Mouse (Mus musculus) heart, postnatal 14 days (tissue): ENCODE data around the gene Gal3st3. TPM values are rescaled to one million over a fixed set of nuclear protein-coding genes. Genes with fewer than 3 reads are reported as not detected.
"Not testable (repeated sequence)": the region's sequence is repeated elsewhere in the genome, so short reads cannot be mapped to it uniquely, and the experiment has no call there.

ENCODE experiments used
- DNase-seq, 2 experiments: peaks; one replicate each; pipeline ENCODE4 v3.0.0; 2021 to 2022
- intact Hi-C: fragments of 180-260 bp; cut with DNase I; formaldehyde crosslinking; loops from one replicate; pipeline ENCODE4 v1.15.1; 2025
- total RNA-seq, 2 experiments: library from RNA; stranded (reverse); gene quantifications; 2 replicates each; pipeline ENCODE4 v1.2.3; 2021

Gene Gal3st3
- total RNA-seq, 2 experiments from 2014 or later, result 20.0 to 23.8 TPM

DNA sequence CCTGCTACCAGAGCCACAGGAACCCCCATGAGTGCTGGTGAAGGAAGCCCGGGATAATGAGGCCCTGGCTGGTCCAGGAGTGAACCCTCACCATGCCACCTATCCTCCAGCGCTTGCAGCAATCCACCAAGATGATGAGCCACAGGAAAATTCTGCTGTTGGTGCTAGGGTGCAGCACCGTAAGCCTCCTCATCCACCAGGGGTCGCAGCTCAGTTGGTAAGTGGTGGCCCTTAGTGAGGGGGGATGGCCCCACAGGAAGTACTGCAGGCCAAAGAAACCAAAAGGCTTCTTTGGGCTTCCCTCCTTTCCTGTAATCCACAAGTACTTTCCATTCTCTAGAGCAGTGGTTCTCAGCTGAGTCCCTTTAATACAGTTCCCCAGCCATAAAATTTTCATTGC is 4.3 kb downstream of the Gal3st3 start:
- DNase-seq, result peak; percentile 61 to 76
- intact Hi-C loops, result loop anchor here (5.0 kb wide), 1 partner anchor 45 kb away; the partner anchor contains the start of gene Cst6

DNA sequence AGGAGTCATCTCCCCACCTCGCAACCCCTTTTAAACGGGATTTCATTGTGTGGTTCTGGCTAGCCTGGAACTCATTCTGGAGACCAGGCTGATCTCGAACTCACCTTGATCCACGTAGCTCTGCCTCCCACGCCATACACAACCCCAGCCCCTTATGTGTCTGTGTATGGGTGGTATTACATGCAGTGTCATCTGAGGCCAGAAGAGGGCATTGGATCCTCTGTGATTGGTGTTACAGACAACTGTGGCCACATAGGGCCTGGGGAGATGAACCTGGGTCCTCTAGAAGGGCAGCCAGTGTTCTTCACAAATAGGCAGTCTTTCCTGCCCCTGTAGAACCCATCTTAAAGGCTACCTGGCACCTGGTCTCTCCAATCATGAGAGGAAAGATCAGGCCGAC is 8.1 kb downstream of the Gal3st3 start:
- intact Hi-C loops, result no loop called here
- DNase-seq, result no peak

DNA sequence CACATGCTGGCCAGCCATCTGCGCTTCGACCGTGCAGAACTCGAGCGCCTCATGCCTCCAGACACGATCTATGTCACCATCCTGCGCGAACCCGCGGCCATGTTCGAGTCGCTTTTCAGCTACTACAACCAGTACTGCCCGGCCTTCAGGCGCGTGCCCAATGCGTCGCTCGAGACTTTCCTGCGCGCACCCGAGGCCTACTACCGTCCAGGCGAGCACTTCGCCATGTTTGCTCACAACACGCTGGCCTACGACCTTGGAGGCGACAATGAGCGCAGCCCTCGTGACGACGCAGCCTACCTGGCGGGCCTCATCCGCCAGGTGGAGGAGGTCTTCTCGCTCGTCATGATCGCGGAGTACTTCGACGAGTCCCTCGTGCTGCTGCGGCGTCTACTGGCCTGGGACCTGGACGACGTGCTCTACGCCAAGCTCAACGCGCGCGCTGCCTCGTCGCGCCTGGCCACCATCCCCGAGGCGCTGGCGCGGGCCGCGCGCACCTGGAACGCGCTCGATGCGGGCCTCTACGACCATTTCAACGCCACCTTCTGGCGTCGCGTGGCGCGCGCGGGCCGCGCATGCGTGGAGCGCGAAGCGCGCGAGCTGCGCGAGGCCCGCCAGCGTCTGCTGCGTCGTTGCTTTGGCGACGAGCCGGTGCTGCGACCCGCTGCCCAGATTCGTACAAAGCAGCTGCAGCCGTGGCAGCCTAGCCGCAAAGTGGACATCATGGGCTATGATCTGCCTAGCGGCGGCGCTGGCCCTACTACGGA is 9.0 kb downstream of the Gal3st3 start:
- DNase-seq, result peak; percentile 38 to 39
- intact Hi-C loops, result no loop called here

DNA sequence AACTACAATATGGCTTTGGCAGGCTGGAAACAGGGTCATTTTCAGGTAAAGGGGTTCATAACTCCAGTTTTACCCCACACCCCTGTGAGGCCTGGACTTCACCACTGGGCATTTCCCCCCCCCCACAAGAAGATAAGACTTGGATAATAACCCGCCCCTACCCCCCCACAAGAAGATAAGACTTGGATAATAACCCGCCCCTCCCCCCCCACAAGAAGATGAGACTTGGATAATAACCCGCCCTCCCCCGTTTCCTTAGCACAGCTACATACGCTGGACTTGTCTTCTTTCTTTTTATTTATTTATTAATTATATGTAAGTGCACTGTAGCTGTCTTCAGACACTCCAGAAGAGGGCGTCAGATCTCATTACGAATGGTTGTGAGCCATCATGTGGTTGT is 10.9 kb downstream of the Gal3st3 start:
- DNase-seq, result no peak
- intact Hi-C loops, result no loop called here

DNA sequence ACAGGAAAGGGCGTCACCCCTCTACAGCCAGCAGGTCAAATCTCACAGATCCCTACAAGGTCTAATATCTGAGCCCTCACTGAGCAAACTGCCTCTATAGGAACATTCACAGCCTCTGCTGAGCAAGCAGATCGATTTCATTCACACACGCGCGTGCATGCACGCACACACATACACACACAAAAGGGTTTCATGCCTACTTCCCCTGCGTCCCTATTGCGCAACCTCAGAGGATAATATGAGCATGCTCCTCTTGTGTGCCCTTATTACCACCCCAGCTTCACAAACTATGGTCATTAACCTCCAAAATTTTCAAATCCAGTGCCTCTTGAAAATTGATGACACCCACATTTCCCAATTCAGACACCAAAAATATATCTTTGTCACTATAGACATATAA is 15.1 kb downstream of the Gal3st3 start:
- intact Hi-C loops, result no loop called here
- no peak for DNase-seq

DNA sequence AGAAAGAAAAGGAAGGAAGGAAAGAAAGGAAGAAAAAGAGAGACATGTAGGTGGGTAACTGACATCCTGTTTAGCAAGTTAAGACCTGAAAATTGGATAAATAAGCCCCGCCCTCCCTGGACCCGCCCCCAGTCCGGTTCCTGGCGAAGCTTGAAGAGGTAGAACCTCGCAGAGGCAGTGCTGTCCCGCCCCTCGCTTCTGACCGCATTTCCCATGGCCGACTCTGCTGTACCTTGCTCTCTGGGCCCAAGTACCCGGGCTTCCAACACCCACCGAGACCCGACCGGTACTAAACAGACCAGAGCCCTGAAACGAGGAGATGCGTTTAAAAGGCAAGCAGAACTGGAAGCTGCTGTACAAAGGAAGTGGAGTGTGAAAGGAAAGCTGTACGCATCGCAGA is 25.7 kb downstream of the Gal3st3 start:
- no peak for DNase-seq
- intact Hi-C loops, result no loop called here

DNA sequence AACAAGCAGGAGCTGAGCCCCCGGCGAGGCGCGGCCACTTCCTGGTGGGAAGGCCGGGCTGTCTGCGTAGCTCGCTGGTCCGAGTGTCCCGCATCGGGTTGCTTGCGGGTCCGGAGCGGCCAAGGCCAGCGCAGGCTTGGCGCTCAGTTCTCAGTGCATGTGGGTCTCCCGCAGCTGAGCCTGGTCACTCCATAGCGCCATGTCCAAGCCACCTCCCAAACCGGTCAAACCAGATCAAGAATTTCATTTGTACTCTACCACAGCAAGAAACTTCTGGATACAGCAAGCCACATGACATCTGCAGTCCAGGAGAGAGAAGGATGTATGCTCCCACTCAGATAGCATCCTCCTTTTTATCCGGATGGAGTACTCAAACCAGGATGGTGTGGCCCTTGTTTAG is 29.8 kb downstream of the Gal3st3 start:
- intact Hi-C loops, result no loop called here
- no peak for DNase-seq

DNA sequence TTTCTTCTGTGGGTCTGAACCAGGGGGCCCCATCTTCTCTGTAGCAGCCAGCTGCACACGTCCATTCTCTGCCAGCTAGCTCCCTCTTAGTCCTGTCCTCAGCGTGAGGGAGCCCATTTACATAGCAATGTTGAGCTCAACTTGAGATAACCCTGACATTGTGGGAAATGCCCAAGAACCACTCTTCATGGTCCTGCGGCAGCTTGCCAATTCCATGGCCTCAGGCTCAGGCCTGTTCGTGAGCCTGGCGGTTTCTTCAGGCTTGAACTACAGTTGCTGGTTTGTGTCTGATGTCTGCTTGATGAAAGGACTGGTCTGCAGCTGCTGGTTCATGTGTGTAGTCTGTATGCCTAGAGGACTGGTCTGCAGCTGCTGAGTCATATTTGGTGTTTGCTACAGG is 36.6 kb downstream of the Gal3st3 start:
- intact Hi-C loops, result no loop called here
- DNase-seq, result no peak

DNA sequence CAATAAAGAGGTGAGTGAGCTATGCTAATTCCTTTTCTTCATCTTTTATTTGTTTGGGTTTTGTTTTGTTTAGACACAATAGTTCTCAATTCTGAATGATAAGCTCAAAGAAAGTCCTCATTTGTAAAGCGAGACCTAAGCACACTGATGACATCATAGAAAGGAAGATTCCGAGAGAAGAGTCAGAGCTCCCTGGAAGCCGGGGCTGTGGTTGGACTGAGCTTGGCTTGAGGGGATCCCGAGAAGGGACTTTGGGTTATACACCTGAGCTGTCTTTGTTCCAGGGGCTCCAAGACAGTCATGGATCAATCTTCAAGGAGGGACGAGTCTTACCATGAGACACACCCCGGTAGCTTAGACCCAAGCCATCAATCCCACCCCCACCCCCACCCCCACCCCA is 37.3 kb downstream of the Gal3st3 start, which contains the start of gene Catsper1:
Catsper1 (plus strand) TSS at position 301 of the 400 bp plus-strand sequence.
- DNase-seq, result no peak
- intact Hi-C loops, result no loop called here

DNA sequence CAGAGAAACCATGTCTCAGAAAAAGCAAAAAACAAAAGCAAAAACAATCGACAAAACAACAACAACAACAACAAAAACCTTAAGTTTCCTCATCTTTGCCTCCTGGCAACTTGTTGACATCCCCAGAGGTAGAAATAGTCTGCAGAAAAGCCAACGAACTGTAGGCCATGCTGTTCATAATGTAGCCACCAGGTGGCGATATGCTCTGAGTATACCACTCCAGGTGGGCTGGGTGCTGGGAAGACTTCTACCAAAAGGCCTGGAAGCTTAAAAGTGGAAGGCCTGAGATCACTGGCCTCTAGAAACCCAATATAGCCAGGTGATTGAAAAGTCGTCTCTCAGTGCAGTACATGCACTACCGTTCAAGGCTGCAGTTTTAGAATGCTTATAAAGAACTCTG is 39.8 kb downstream of the Gal3st3 start:
- intact Hi-C loops, result no loop called here
- peak; percentile 76 to 88 for DNase-seq

DNA sequence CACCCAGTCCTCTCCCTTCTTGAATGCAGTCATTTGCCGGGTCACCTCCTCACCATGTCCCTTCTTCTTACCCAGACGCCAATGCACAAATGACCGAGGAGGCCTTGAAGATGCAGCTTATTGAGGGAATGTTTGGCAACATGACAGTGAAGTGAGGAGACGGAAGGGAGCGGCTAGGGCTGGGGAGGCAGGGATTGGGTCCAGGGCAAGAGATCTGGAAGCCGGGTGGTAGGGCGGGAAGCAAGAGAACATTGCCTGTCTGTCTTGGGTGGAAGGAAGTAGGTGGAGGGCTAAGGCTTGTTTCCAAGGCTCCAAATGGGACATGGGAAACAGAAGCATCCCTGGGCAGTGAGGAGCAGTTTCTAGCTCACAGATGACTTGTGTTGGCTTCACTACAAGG is 43.2 kb downstream of the Gal3st3 start:
- intact Hi-C loops, result no loop called here
- DNase-seq, result peak in 1 of 2 experiments; percentile 34

DNA sequence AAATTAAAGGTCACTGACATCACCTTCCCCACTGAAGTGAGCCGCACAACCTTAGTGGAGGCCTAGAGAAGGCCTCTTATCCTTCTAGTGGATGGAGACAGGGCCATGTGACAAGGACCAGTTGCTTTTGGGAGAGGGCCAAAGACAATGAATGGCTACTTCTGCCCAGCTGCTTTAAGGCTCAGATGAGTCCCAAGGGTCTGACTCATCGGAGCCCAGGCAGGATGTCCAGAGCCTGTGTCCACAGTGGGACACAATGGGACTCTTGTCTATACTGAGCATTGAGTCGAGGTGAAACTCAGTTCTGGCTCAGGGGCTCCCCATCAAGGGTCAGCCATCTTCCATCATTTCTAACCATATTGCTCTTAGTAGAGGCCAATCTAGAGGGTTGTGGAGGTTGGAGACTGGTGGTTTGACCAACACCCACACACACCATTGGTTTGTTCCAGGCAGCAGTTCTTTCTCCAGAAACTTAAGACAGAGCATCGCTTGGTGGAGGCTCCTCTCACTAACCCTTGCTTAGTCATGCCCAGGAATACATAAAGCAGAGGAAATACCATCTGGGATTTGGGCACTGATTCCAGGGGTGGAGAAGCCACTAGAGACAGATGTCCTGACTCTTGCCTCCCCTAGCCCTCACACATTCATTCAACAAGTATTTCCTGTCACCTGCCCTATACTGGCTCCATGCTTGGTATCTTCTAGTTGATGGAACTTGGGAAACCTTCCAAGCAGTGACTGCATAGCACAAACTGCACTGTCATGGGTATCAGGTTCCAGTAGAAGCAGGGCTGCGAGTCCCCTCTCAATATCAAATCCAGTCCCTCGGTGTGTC is 47.4 kb downstream of the Gal3st3 start:
- intact Hi-C loops, result loop anchor here (5.0 kb wide), 2 partner anchors 43 to 148 kb away; no protein-coding TSS in a partner anchor
- peak; percentile 49 to 61 for DNase-seq

DNA sequence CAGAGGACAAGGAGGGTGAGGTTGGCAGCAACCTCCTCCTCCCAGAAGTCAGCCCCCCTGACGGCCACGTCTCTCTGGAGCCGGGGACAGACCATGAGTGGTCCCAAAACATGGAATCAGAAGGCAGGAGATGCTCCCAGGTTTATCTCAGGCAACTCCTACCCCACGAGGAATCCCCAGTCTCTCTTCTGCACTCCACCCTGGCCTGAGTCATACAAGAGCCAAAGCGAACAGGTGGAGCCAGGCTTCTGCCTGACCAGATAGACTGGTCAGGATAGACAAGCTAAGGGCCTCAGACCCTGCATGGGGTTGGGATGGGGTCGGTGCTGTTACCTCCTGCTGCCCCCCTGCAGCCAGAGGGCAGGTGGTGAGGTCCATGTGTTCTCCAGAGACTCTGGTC is 49.9 kb downstream of the Gal3st3 start:
- DNase-seq, result no peak
- intact Hi-C loops, result loop anchor here (5.0 kb wide), 2 partner anchors 46 to 151 kb away; no protein-coding TSS in a partner anchor

DNA sequence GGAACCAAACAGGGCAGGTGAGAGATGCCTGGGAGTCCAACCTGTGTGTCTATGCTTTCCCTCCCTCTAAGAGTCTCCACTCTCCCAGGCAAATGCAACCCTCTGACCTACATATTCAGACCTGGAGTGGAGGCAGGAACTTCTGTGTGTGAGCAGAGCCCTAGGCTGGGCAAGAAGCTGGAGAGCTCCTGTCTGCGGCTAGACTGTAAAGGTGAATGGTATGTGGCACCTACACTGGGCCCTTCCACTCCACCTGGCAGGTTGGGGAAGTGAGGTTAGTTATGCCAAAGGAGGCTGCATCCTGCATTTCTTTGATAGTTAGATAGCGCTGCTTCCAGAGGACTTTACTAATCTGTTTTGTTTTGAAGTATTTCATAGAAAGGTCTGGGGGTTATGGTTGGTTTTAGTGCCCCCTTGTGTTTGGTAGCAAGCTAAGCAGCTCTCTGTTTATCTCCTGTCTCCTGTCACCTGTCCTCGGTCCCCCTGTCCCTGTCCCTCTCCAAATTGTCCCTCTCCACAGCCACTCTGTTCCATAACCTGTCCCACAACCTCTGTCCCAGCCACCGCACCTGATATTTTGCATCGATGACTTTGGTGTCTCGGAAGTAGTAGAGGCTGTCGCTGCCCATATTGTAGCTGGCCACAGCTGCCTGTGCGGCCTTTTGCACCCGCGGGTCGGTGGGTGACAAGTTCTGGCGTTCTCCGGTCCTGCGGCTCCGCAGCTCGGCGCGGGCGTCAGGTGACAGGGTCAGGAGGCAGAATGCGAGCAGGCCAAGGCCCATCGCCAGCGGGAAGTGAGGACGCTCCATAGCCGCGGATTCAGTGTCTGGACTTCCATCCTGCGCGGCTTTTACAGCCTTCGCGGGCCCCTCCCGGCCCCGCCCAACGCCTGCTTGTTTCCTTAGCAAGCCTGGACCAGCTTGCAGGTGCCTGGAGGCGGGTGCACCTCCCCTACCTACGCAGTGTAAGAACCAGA is 50.7 kb downstream of the Gal3st3 start:
- peak; percentile 17 to 26 for DNase-seq
- intact Hi-C loops, result loop anchor here (5.0 kb wide), 2 partner anchors 47 to 152 kb away; no protein-coding TSS in a partner anchor

DNA sequence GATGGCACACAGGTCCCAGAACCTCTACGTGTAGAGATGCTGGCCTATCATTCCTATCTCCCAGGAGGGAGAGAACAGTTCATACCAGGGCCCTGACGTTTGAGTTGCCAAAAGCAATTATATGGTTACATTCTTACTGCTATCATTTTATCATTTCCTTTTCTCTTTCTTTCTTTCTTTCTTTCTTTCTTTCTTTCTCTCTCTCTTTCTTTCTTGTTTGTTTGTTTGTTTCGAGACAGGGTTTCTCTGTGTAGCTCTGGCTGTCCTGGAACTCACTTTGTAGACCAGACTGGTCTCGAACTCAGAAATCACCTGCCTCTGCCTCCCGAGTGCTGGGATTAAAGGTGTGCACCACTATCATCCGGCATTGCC is 51.4 kb downstream of the Gal3st3 start, which contains the start of gene Cst6:
Cst6 (minus strand) TSS at position 73 of the 372 bp plus-strand sequence.
- intact Hi-C loops, result loop anchor here (5.0 kb wide), 2 partner anchors 47 to 152 kb away; no protein-coding TSS in a partner anchor
- DNase-seq, result not testable (repeated sequence)

DNA sequence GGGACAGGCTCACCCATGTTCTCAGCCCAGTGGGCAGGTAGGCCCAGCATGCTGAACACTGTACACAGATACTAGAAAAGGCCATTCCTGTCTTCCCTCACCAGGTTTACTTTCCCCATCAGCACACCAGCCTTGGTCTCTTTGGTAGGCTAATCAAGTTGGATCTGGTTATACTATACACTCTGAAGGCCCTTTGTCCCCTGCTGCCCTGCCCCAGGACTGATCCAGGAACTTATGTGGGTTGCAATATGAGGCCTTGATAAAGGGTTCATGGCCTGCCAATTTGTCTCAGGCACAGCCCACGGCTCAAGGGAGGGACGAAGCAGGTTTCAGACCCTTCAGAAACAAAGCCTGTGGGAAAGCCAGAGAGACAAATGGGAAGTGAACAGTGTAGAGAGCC is 55.5 kb downstream of the Gal3st3 start:
- intact Hi-C loops, result no loop called here

DNA sequence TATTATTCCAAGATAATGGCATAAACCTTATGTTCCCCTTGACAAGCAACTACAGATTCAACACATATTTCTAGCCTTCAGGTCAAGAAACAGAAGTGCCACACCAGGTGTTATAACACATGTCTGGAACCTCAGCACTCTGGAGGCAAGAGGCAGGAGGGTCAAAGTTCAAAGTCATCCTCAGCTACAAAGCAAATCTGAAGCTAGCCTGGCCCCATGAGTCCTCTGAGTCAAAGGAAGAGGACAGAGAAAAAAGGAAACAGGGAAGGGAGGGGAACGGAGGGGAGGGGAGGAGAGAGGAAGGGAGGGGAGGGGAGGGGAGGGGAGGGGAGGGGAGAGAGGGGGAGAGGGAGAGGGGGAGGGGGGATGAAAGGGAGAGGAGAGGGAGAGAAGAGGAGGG is 57.9 kb downstream of the Gal3st3 start:
- intact Hi-C loops, result no loop called here
- DNase-seq, result no peak

More for the DNA sequence above, 55.5 kb downstream of the Gal3st3 start:
- DNase-seq, result no peak
